Comparison of ENCODE assay signal across 17 mouse cellular contexts in genomic region chr12:100985793-100986157, GRCm38 (mm10).
"Had no signal": no experiment of that assay in that cellular context is flagged by ENCODE, and none has a peak within 500 bp of the region (broad histone marks: within the 10 kb centered on the region; RNA-seq: fewer than 3 reads in every experiment).

No protein-coding gene starts in this region.

- H3K36me3 ChIP-seq: limb, embryonic 10.5 days; limb, embryonic 13.5 days had no signal

- H3K4me2 ChIP-seq: limb, embryonic 13.5 days; liver, embryonic 12.5 days; liver, embryonic 15.5 days; lung, embryonic 14.5 days; midbrain, embryonic 13.5 days had no signal

- ATAC-seq: liver, embryonic 12.5 days had no signal

- H3K9me3 ChIP-seq: limb, embryonic 10.5 days; limb, embryonic 13.5 days; liver, embryonic 12.5 days; liver, embryonic 15.5 days; midbrain, embryonic 10.5 days; midbrain, embryonic 13.5 days had no signal

- H3K9ac ChIP-seq: limb, embryonic 13.5 days; liver, embryonic 12.5 days; liver, embryonic 15.5 days; lung, embryonic 14.5 days; midbrain, embryonic 13.5 days had no signal

- H3K27me3 ChIP-seq: liver, embryonic 12.5 days; liver, embryonic 15.5 days; midbrain, embryonic 13.5 days had no signal

- DNase-seq: kidney, adult 18-20 months; kidney, adult 9 months; kidney, postnatal 14 days; kidney, postnatal 4 days; liver; lung, embryonic 14.5 days; lung, postnatal 14 days; right cerebral cortex, adult 18-20 months; thymus, adult 2 months had no signal

- H3K27ac ChIP-seq: liver, embryonic 12.5 days; midbrain, embryonic 13.5 days; stomach, postnatal 0 days had no signal

- H3K4me3 ChIP-seq: limb, embryonic 10.5 days; limb, embryonic 13.5 days; liver, embryonic 12.5 days; liver, embryonic 15.5 days; megakaryocyte, embryonic 14.5 days; midbrain, embryonic 10.5 days; midbrain, embryonic 13.5 days had no signal
